Comparison of ENCODE assay signal across 8 mouse cellular contexts in the genomic region with DNA sequence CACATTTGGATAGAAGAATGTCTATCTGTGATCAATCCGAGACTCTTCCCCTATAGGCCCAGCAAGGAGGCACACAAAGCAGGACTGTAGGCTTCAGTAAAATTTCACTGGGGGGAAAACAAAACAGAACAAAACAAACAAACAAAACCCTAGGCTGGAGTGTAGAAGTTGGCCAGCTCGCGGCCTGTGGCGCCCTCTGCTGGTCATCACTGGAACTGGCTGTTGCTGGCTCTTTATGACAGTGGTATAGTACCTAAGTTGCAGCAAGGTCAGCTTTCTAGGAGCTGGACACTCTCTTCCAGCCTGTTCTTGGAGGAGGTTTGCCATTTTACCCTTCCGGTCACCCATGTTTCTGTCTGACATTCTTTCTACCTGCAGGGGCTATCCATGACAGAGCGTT. TPM values are rescaled to one million over a fixed set of nuclear protein-coding genes. Genes with fewer than 3 reads are reported as not detected.
DNase-seq lines count a peak whose midpoint lies in the region; ATAC-seq and TF ChIP-seq lines count a peak whose summit lies in the region.

No protein-coding gene starts in this region.

- no peaks in the 10 kb centered on the region for H3K9me3 ChIP-seq in neural tube, embryonic 15.5 days (replicated peaks)

- no peak overlapping the region for H3K4me3 ChIP-seq in lung, adult 2 months (replicated peaks; ENCODE audit: extremely low read depth, low read depth, low read length)
- H3K4me3 ChIP-seq in neural tube, embryonic 15.5 days (replicated peaks) = no peak overlapping the region

- no peaks in the 10 kb centered on the region for H3K4me1 ChIP-seq in lung, adult 2 months (ENCODE audit: control insufficient read depth, insufficient read depth, low read length)
- H3K4me1 ChIP-seq in neural tube, embryonic 15.5 days = peaks cover 21% of the 10 kb centered on the region; the same call in 1 of the 2 replicates

- no peaks in the 10 kb centered on the region for H3K36me3 ChIP-seq in neural tube, embryonic 15.5 days

- no peak overlapping the region for H3K4me2 ChIP-seq in neural tube, embryonic 15.5 days

- TF ChIP-seq CTCF in lung, adult 2 months (IDR thresholded peaks at IDR 0.05; ENCODE audit: insufficient read depth, low read length) = peak; percentile 93

- no peak for TF ChIP-seq POLR2A in lung, adult 2 months (IDR thresholded peaks at IDR 0.05; ENCODE audit: borderline replicate concordance, extremely low read depth, low read depth, low read length)

- peak; percentile 82 for ATAC-seq in common myeloid progenitor, adult 5-6 weeks (replicated peaks; ENCODE audit: low read depth, poor library complexity, severe bottlenecking)
- peak; percentile 63; the same call in 1 of the 2 replicates for ATAC-seq in neural tube, embryonic 15.5 days (ENCODE audit: low FRiP score)

- 24% methylated on average over 6 of the region's 6 CpGs for WGBS in lung, adult 2 months
- 24% methylated on average over 6 of the region's 6 CpGs for WGBS in neural tube, embryonic 15.5 days

- no peak overlapping the region for H3K9ac ChIP-seq in neural tube, embryonic 15.5 days (replicated peaks)

- H3K27ac ChIP-seq in neural tube, embryonic 15.5 days (replicated peaks) = no peak overlapping the region

- peak; percentile 64 for DNase-seq in CD4-positive helper T cell, adult 2 months (ENCODE audit: low read depth, low spot score)
- peak; percentile 7 for DNase-seq in adipocyte (ENCODE audit: low spot score)
- peak; percentile 50 to 59 for DNase-seq in gastrocnemius, postnatal 4 days (ENCODE audit: low spot score in 2 of 2)
- DNase-seq in kidney, postnatal 10 days = peak; percentile 86
- DNase-seq in lung, adult 2 months = peak; percentile 64
- peak; percentile 87 for DNase-seq in thymus, postnatal 4 days

- H3K27me3 ChIP-seq in neural tube, embryonic 15.5 days (replicated peaks) = peaks cover 13% of the 10 kb centered on the region

RNA-seq across cellular contexts. Expression of a gene that starts 45.2 kb away (rescaled TPM):
- not detected in 2 replicates for total RNA-seq in common myeloid progenitor, adult 5-6 weeks (2017)
- total RNA-seq in gastrocnemius, postnatal 4 days (2021) = under 1 TPM; 0.10 to 0.20 TPM
- 1.9 and 3.6 TPM in 2 replicates for polyA plus RNA-seq in lung, adult 2 months (2012; rRNA removed)
- polyA plus RNA-seq in neural tube, embryonic 15.5 days (2015; fragmentation: Nextera tagmentation; extraction: Ambion mirVana) = 0.36 and 0.45 TPM in 2 replicates

Comparison
In these comparisons a context has a peak if more than half of its experiments do, and no peak if none do; other contexts are left out.
1. DNase-seq: peak in every context shown above with its lines; median percentile 87 in thymus, postnatal 4 days; 86 in kidney, postnatal 10 days; 64 in CD4-positive helper T cell, adult 2 months; 64 in lung, adult 2 months; 54 in gastrocnemius, postnatal 4 days; 7 in adipocyte.